Mouse (Mus musculus): ENCODE data around the gene Eddm3b. TPM values are rescaled to one million over a fixed set of nuclear protein-coding genes. Genes with fewer than 3 reads are reported as not detected.

The Eddm3b gene
- polyA plus RNA-seq, 1 experiment from 2014 or later: not detected

DNA sequence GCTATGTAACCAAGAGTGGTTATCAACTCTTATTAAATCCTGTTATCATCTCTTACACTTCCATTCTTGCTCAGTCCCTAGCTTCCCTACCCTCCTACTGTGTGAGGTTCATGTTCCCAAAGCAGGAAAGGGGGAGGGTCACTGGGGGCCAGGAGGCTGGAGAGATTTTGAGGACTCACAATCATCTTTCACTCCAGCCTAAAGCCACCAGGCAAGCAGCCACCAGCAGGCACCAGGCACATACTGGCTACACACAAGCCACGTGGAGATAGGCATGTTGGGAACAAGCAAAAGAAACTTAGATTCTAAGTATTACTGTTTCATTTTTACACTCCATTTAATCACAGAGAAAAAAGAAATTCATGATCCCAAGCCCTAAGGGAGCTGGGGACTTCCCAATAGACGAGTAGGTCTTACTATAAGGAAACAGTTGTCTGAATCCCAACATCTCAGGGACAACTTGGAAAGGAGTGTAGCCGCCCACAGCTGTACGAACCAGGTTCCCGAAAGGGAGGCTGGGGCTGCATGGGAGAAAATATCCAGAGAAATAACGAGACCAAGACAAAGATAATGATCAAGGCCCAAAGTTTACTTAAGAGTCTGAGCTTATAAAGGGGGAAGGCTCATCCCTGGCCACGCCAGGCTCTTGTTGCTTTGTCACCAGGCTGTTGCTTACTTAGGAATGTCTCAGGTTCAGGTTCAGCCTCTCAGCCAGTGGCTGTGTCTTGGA lies 17.0 kb downstream of the Eddm3b start:
- no peak overlapping the region for H3K4me2 ChIP-seq (replicated peaks)
- H3K36me3 ChIP-seq (replicated peaks; ENCODE audit: control insufficient read depth, insufficient read depth): no peaks in the 10 kb centered on the region
- no peak overlapping the region for H3K9ac ChIP-seq
- no peak overlapping the region for H3K27ac ChIP-seq
- 82% methylated on average over 7 of the region's 7 CpGs for WGBS
- no peak for DNase-seq (ENCODE audit: low spot score)
- H3K27me3 ChIP-seq (ENCODE audit: control insufficient read depth, insufficient read depth, low read length): no peaks in the 10 kb centered on the region
- H3K4me1 ChIP-seq (replicated peaks; ENCODE audit: control insufficient read depth, insufficient read depth, low read length): no peaks in the 10 kb centered on the region
- 0 out of 2 replicates have a peak, but pooled peaks cover 2% of the 10 kb centered on the region for H3K9me3 ChIP-seq (ENCODE audit: control insufficient read depth, low read length)
- no peak for ATAC-seq (ENCODE audit: low FRiP score)
- no peak overlapping the region for H3K4me3 ChIP-seq (replicated peaks; ENCODE audit: low read length)

DNA sequence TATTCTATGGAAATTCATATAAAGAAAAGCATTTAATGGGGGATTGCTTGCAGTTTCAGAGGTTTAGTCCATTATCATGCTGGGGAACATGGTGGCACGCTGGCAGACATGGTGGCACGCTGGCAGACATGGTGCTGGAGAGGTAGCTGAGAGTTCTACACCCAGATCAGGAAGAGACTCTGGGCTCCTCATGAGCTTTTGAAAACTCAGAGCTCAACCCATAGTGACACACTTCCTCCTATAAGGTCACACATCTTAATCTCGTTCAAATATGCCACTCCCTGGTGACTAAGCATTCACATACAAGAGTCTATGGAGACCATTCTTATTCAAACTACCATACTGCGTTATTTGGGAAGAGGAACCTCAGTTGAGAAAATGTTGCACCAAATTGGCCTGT lies 18.1 kb downstream of the Eddm3b start:
- H3K36me3 ChIP-seq (replicated peaks; ENCODE audit: control insufficient read depth, insufficient read depth): no peaks in the 10 kb centered on the region
- H3K4me3 ChIP-seq (replicated peaks; ENCODE audit: low read length): no peak overlapping the region
- no peaks in the 10 kb centered on the region for H3K9me3 ChIP-seq (ENCODE audit: control insufficient read depth, low read length)
- no peaks in the 10 kb centered on the region for H3K4me1 ChIP-seq (replicated peaks; ENCODE audit: control insufficient read depth, insufficient read depth, low read length)
- H3K27ac ChIP-seq: no peak overlapping the region
- no peaks in the 10 kb centered on the region for H3K27me3 ChIP-seq (ENCODE audit: control insufficient read depth, insufficient read depth, low read length)
- DNase-seq (ENCODE audit: low spot score) (no peak), ATAC-seq (ENCODE audit: low FRiP score) (no peak)
- no peak overlapping the region for H3K4me2 ChIP-seq (replicated peaks)
- no peak overlapping the region for H3K9ac ChIP-seq
- WGBS: 90% methylated on average over 4 of the region's 4 CpGs

DNA sequence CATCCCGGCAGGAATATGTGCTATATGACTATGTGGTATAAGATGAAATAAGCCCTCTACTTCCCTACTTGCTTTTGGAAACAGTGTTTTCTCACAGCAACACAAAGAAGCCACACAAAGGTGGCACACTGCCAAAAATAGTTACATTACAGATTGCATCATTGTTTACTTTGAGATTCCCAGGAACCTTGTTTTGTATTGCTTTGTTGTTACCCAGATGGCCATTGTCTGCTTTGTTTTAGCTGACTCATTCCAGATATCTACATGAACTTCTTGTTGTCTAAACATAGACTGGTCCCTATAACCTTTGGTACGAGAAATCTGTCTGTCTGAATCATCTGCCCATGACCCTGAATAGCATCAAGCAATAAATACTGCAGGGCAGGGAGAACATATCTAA lies 26.1 kb downstream of the Eddm3b start:
- Histone ChIP-seq H3K27me3 (ENCODE audit: control insufficient read depth, insufficient read depth, low read length) (no peaks in the 10 kb centered on the region), H3K9ac (no peak overlapping the region), H3K4me1 (replicated peaks; ENCODE audit: control insufficient read depth, insufficient read depth, low read length) (no peaks in the 10 kb centered on the region), H3K4me3 (replicated peaks; ENCODE audit: low read length) (no peak overlapping the region), H3K9me3 (ENCODE audit: control insufficient read depth, low read length) (no peaks in the 10 kb centered on the region), H3K4me2 (replicated peaks) (no peak overlapping the region), H3K36me3 (replicated peaks; ENCODE audit: control insufficient read depth, insufficient read depth) (no peaks in the 10 kb centered on the region), H3K27ac (no peak overlapping the region)
- ATAC-seq (ENCODE audit: low FRiP score) (no peak), DNase-seq (ENCODE audit: low spot score) (no peak)
- WGBS: 84% methylated on average over 2 of the region's 2 CpGs

DNA sequence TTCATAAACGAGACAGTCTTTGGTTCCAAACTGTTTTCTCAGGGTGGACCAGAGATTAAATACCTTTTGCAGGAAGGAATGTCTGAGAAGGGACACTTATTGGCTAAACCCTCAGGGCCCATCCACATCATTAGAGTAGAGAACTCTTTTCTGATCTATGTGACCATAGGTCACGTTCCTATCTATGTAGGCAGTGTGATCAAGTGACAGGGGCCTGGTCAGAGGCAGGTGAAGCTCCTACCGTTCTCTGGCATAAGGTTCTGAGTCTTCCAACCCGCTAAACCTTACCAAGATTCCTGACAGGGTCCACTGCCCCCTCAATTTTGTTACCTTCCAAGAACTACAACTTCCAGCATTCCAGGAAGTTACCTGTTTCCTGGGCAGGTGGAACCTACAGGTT lies 27.9 kb downstream of the Eddm3b start:
- no peak for DNase-seq (ENCODE audit: low spot score)
- Histone ChIP-seq H3K4me2 (replicated peaks) (no peak overlapping the region), H3K27me3 (ENCODE audit: control insufficient read depth, insufficient read depth, low read length) (no peaks in the 10 kb centered on the region), H3K9ac (no peak overlapping the region), H3K27ac (no peak overlapping the region), H3K4me1 (replicated peaks; ENCODE audit: control insufficient read depth, insufficient read depth, low read length) (no peaks in the 10 kb centered on the region), H3K4me3 (replicated peaks; ENCODE audit: low read length) (no peak overlapping the region), H3K9me3 (ENCODE audit: control insufficient read depth, low read length) (no peaks in the 10 kb centered on the region), H3K36me3 (replicated peaks; ENCODE audit: control insufficient read depth, insufficient read depth) (no peaks in the 10 kb centered on the region)
- ATAC-seq (ENCODE audit: low FRiP score): no peak
- 88% methylated on average over 4 of the region's 4 CpGs for WGBS

DNA sequence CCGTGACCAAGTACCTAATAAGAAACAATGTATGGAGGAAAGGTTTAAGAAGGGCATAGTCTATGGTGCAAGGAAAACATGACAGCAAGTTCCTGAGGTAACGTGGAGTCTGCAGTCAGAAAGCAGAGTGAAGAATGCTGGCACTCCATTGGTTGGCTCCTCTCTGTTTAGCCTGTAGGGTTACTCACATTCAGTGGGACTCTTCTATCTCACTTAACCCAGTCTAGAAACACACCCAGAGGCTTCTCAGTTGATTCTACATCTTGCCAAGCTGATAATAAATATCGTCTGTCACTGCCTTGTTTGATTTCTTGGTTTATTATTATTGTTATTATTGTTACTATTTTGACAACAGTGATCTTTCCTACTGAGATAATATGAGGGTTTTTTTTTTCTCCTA lies 28.3 kb downstream of the Eddm3b start:
- WGBS: 88% methylated on average over 3 of the region's 3 CpGs
- no peak overlapping the region for H3K4me2 ChIP-seq (replicated peaks)
- no peaks in the 10 kb centered on the region for H3K36me3 ChIP-seq (replicated peaks; ENCODE audit: control insufficient read depth, insufficient read depth)
- ATAC-seq (ENCODE audit: low FRiP score): no peak
- no peaks in the 10 kb centered on the region for H3K9me3 ChIP-seq (ENCODE audit: control insufficient read depth, low read length)
- no peaks in the 10 kb centered on the region for H3K27me3 ChIP-seq (ENCODE audit: control insufficient read depth, insufficient read depth, low read length)
- no peak overlapping the region for H3K4me3 ChIP-seq (replicated peaks; ENCODE audit: low read length)
- no peak overlapping the region for H3K27ac ChIP-seq
- no peaks in the 10 kb centered on the region for H3K4me1 ChIP-seq (replicated peaks; ENCODE audit: control insufficient read depth, insufficient read depth, low read length)
- H3K9ac ChIP-seq: no peak overlapping the region
- no peak for DNase-seq (ENCODE audit: low spot score)

DNA sequence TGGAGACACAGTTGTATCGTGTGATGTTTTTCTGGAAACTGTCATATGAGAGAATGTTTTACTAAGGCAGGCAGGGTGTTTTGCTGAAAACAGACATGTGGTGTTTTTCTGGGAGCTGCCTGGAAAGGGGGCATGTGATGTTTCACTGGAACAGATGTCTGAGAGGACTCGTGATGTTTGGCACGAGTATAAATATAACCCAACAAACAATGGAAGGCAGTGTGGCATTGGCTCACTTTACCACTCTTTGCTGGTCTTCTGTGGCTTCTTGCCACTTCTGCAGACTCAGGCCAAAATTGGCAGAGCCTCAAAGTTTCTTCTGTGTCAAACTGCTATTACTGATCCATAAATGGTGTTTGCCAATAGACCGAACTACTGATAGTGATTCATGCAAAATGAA lies 29.1 kb downstream of the Eddm3b start:
- DNase-seq (ENCODE audit: low spot score): no peak
- no peak for ATAC-seq (ENCODE audit: low FRiP score)

DNA sequence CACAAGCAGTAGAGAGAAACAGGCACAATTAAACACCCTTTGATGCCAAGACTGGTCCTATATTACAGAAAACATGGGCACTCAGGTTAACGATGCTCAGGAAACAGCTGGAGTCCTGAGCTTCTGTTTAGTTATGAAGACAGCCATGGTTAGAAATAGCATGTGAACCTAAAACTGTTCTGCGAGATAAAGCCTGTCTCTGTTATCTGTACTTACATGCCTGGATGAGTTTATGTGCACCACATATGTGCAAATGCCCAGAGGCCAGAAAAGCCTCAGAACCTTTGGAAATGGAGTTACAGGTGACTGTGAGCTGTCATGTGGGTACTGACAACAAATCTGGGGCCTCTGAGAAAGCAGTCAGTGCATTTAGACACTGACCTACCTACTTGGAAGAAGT lies 29.7 kb downstream of the Eddm3b start:
- H3K4me1 ChIP-seq (replicated peaks; ENCODE audit: control insufficient read depth, insufficient read depth, low read length): no peaks in the 10 kb centered on the region
- 89% methylated on average over 2 of the region's 2 CpGs for WGBS

More for the DNA sequence above, 29.1 kb downstream of the Eddm3b start:
- H3K4me3 ChIP-seq (replicated peaks; ENCODE audit: low read length): no peak overlapping the region
- no peaks in the 10 kb centered on the region for H3K9me3 ChIP-seq (ENCODE audit: control insufficient read depth, low read length)
- WGBS: 79% methylated on average over 4 of the region's 4 CpGs
- no peaks in the 10 kb centered on the region for H3K27me3 ChIP-seq (ENCODE audit: control insufficient read depth, insufficient read depth, low read length)
- H3K4me2 ChIP-seq (replicated peaks): no peak overlapping the region
- H3K9ac ChIP-seq: no peak overlapping the region
- H3K36me3 ChIP-seq (replicated peaks; ENCODE audit: control insufficient read depth, insufficient read depth): no peaks in the 10 kb centered on the region
- H3K27ac ChIP-seq: no peak overlapping the region
- H3K4me1 ChIP-seq (replicated peaks; ENCODE audit: control insufficient read depth, insufficient read depth, low read length): no peaks in the 10 kb centered on the region

DNA sequence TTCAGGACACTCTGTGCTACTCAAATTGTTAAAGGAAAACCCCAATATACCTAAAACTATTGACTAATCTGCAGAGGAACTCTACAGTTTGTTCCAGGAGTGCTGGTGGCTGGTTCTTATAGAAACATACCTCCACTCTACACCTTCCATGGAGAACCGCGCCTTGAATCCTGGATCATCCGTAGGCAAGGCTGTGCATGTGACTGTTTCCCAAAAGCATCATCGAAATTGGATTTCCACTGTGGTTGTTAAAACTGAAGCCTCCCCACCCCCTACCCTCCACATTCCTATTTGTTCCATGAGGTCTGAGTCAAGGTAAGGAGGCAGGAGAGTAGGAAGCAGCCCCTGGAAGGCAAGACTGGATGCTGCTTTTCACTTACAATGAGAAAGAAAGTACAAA lies 30.2 kb downstream of the Eddm3b start:
- Histone ChIP-seq H3K9me3 (ENCODE audit: control insufficient read depth, low read length) (no peaks in the 10 kb centered on the region), H3K27ac (no peak overlapping the region), H3K4me3 (replicated peaks; ENCODE audit: low read length) (no peak overlapping the region), H3K4me1 (replicated peaks; ENCODE audit: control insufficient read depth, insufficient read depth, low read length) (no peaks in the 10 kb centered on the region), H3K9ac (no peak overlapping the region), H3K27me3 (ENCODE audit: control insufficient read depth, insufficient read depth, low read length) (no peaks in the 10 kb centered on the region), H3K4me2 (replicated peaks) (no peak overlapping the region), H3K36me3 (replicated peaks; ENCODE audit: control insufficient read depth, insufficient read depth) (no peaks in the 10 kb centered on the region)
- no peak for DNase-seq (ENCODE audit: low spot score)
- no peak for ATAC-seq (ENCODE audit: low FRiP score)
- 96% methylated on average over 4 of the region's 4 CpGs for WGBS

More for the DNA sequence above, 29.7 kb downstream of the Eddm3b start:
- Histone ChIP-seq H3K27ac (no peak overlapping the region), H3K27me3 (ENCODE audit: control insufficient read depth, insufficient read depth, low read length) (no peaks in the 10 kb centered on the region), H3K9me3 (ENCODE audit: control insufficient read depth, low read length) (no peaks in the 10 kb centered on the region), H3K4me2 (replicated peaks) (no peak overlapping the region), H3K9ac (no peak overlapping the region), H3K4me3 (replicated peaks; ENCODE audit: low read length) (no peak overlapping the region), H3K36me3 (replicated peaks; ENCODE audit: control insufficient read depth, insufficient read depth) (no peaks in the 10 kb centered on the region)
- ATAC-seq (ENCODE audit: low FRiP score) (no peak), DNase-seq (ENCODE audit: low spot score) (no peak)

DNA sequence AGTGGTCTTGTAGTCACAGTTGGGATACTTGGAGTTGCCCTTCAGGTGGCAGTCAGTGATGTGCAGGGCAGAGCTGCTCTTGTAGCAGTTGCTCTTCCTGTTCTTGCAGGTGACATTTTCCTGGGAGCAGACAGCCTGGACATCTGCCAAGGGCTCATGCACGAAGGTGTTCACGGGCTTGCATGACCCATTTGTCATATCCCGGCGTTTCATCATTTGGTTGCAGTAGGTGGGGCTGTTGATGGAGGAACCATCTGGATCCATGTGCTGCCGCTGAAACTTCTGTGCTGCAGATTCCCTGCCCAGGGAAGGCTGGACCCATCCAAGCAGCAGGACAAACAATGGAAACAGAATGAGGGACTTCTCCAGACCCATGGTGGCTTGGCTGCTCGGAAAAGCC lies 31.3 kb downstream of the Eddm3b start:
- DNase-seq (ENCODE audit: low spot score) (no peak), ATAC-seq (ENCODE audit: low FRiP score) (no peak)
- Histone ChIP-seq H3K4me2 (replicated peaks) (no peak overlapping the region), H3K9me3 (ENCODE audit: control insufficient read depth, low read length) (no peaks in the 10 kb centered on the region), H3K4me1 (replicated peaks; ENCODE audit: control insufficient read depth, insufficient read depth, low read length) (no peaks in the 10 kb centered on the region), H3K27ac (no peak overlapping the region), H3K36me3 (replicated peaks; ENCODE audit: control insufficient read depth, insufficient read depth) (no peaks in the 10 kb centered on the region), H3K4me3 (replicated peaks; ENCODE audit: low read length) (no peak overlapping the region), H3K9ac (no peak overlapping the region), H3K27me3 (ENCODE audit: control insufficient read depth, insufficient read depth, low read length) (no peaks in the 10 kb centered on the region)
- 83% methylated on average over 6 of the region's 6 CpGs for WGBS

DNA sequence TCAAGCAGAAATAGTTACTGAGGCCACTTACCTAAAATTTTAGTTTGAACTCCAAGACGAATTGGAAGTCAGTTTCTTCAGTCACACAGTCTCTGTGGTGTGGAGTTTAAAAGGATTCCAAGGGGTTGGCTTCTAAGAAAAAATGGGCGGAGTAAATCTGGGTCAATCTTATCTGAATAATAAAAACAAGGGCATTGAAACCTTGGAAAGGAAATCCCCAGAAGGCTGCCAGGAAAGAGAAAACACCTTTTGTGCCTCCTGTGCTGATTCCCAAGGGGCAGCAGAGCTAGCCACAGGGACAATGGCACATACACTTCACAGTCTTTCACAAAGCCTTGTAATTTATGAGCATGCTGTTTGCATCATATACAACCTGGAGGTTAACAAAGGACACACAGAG lies 32.5 kb downstream of the Eddm3b start, which contains the start of gene Rnase1:
TSS of gene Rnase1 (minus strand) at position 101 of the 400 bp plus-strand sequence.
- no peak within 1 kb of the TSS for H3K9ac ChIP-seq
- H3K4me1 ChIP-seq (replicated peaks; ENCODE audit: control insufficient read depth, insufficient read depth, low read length): no peaks in the 10 kb centered on the region
- no peak for ATAC-seq (ENCODE audit: low FRiP score)
- H3K27me3 ChIP-seq (ENCODE audit: control insufficient read depth, insufficient read depth, low read length): no peaks in the 10 kb centered on the region
- no peak within 1 kb of the TSS for H3K4me2 ChIP-seq (replicated peaks)
- no peaks in the 10 kb centered on the region for H3K9me3 ChIP-seq (ENCODE audit: control insufficient read depth, low read length)
- H3K36me3 ChIP-seq (replicated peaks; ENCODE audit: control insufficient read depth, insufficient read depth): no peaks in the 10 kb centered on the region
- 39% methylated on average over 2 of the region's 2 CpGs for WGBS
- H3K27ac ChIP-seq: no peak within 1 kb of the TSS
- no peak for DNase-seq (ENCODE audit: low spot score)
- H3K4me3 ChIP-seq (replicated peaks; ENCODE audit: low read length): no peak within 1 kb of the TSS
